Mouse (Mus musculus) spleen, adult 2 months (tissue): ENCODE data around the gene Pnrc1. TPM values are rescaled to one million over a fixed set of nuclear protein-coding genes. Genes with fewer than 3 reads are reported as not detected.
A peak's percentile ranks its signal among the peaks of the same experiment; 100 is the strongest.
"Not testable (repeated sequence)": the region's sequence is repeated elsewhere in the genome, so short reads cannot be mapped to it uniquely, and the experiment has no call there.

Experiments used
- DNase-seq, 2 experiments: peaks; one replicate each; pipeline versions ENCODE4 v3.0.0 to v3.0.0-alpha.2; 2012 to 2021; ENCODE audit warnings: low spot score in 2 of 2, low read depth in 1 of 2
- H3K27ac ChIP-seq: fragments of 200-500 bp; 2 replicates; pipeline ENCODE4 v1.5.1; 2012; ENCODE audit warnings: low read length, inconsistent platforms; ENCODE audit not compliant: insufficient read depth
- H3K27me3 ChIP-seq: fragments of 200-500 bp; 2 replicates; pipeline ENCODE4 v1.6.1; 2012; ENCODE audit warnings: mild to moderate bottlenecking, moderate library complexity, low read length, inconsistent platforms; ENCODE audit not compliant: control insufficient read depth, insufficient read depth
- H3K36me3 ChIP-seq: fragments of 200-500 bp; 2 replicates; pipeline ENCODE4 v1.6.1; 2012; ENCODE audit warnings: mild to moderate bottlenecking, low read length, inconsistent platforms; ENCODE audit not compliant: control insufficient read depth, insufficient read depth
- H3K4me1 ChIP-seq: fragments of 200-500 bp; 2 replicates; pipeline ENCODE4 v1.6.1; 2011; ENCODE audit warnings: inconsistent platforms; ENCODE audit not compliant: control insufficient read depth, insufficient read depth, insufficient read length
- H3K4me3 ChIP-seq: fragments of 200-500 bp; 2 replicates; pipeline ENCODE4 v1.5.1; 2011; ENCODE audit warnings: mild to moderate bottlenecking, inconsistent platforms; ENCODE audit not compliant: insufficient read depth, insufficient read length; ENCODE audit errors: extremely low read depth
- CTCF ChIP-seq: fragments of 200-500 bp; IDR thresholded peaks from 2 replicates; pipeline ENCODE4 v1.5.1; 2011; ENCODE audit warnings: mild to moderate bottlenecking, inconsistent platforms; ENCODE audit not compliant: insufficient read depth, insufficient read length, insufficient replicate concordance; ENCODE audit errors: extremely low read depth
- POLR2A ChIP-seq: fragments of 200-500 bp; IDR thresholded peaks from 2 replicates; pipeline ENCODE4 v1.6.1; 2011; ENCODE audit warnings: low read depth, low read length, inconsistent platforms
- WGBS: fragments of 180-500 bp; shearing (Covaris S2); methylation state at CpG from one replicate; pipeline ENCODE4 v1.1.7; 2018; 5-methylcytosine and 5-hydroxymethylcytosine counted together
- polyA plus RNA-seq: library from polyadenylated mRNA; depleted of rRNA; stranded (reverse); fragments of >200 nt; gene quantifications from 2 replicates; pipeline ENCODE4 v1.2.3, GENCODE M21; 2012

Pnrc1 gene
- polyA plus RNA-seq, 1 experiment: 64.6 TPM

DNA sequence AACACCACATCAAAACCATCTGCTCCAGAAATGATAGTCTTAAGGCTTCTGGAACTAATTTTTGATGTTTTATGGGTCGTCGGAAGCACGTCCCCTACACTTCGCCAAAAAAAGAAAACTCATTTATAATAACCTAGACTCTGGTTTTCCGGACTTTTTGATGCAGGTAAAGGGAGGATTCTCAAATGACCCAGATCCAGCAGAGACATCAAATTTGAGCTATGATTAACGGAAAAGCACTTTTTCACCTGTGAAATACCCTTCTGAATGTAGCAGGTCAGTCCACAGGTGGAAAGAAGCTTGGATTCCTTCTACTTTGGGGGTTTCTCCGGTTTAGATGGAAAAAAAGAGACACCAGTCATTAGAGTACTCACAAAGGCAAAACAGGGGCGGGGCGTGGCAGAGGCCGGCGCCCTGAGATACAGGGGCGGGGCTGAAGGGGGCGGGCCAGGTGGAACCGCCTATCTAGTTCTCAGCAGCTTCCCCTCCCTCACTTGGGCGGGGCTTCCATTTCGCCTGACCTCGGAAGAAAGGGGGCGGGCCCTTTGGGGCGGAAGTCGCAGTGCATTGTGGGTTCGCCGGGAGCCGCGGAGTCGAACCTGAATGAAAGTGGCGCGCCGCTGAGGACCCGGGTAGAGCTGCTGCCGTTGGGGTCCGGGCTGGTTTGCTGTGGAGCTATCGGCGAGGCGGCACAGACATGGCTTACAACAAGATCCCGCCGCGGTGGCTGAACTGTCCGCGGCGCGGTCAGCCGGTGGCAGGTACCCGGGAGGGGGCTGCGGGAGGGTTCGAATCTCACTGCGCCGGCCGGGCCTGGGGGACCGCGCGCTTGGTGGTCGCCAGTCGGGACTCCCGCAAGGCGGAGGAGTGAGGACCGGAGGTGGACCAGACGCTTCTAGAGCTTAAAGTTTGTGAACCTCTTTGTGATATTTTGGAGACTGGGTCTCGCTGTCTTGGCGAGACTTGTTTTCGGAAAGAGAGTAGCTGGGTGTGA lies 20.1 kb upstream of the Pnrc1 start, which contains the start of gene Rngtt:
Rngtt (plus strand) TSS at position 548 of the 994 bp plus-strand sequence.
- Histone ChIP-seq H3K27ac (peak within 1 kb of the TSS; percentile 56), H3K4me3 (peak within 1 kb of the TSS; percentile 96), H3K36me3 (no peaks in the 10 kb centered on the region), H3K4me1 (peaks cover 1% of the 10 kb centered on the region; the same call in 1 of the 2 replicates), H3K27me3 (no peaks in the 10 kb centered on the region)
- TF ChIP-seq CTCF: no peak
- TF ChIP-seq POLR2A: no peak; the same call in none of the 2 replicates
- 4% methylated on average over 60 of the region's 60 CpGs for WGBS
- peak; percentile 94 to 98 for DNase-seq

DNA sequence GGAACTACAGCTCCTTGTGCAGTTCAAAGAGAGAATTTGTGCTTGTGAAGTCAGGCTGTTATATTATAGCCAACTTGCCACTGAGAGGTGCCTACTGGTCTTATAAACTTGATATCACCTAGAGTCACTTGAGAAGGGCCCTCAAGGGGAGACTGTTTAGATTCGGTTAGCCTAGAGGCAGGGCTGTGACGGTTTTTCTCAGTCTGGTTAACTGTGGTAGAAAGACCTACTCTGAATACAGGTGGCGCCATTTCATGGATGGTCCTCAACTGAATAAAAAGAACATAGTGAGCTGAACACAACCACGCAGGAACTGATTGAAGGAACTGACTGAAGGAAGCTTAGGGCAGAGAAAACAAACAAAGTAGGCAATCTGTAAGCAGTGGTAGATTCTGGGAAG lies 17.2 kb upstream of the Pnrc1 start:
- DNase-seq: no peak
- WGBS: 70% methylated on average over 4 of the region's 4 CpGs
- TF ChIP-seq POLR2A: no peak
- TF ChIP-seq CTCF: no peak
- Histone ChIP-seq H3K4me1 (no peaks in the 10 kb centered on the region), H3K27me3 (no peaks in the 10 kb centered on the region), H3K36me3 (no peaks in the 10 kb centered on the region), H3K27ac (no peak overlapping the region), H3K4me3 (no peak overlapping the region)

DNA sequence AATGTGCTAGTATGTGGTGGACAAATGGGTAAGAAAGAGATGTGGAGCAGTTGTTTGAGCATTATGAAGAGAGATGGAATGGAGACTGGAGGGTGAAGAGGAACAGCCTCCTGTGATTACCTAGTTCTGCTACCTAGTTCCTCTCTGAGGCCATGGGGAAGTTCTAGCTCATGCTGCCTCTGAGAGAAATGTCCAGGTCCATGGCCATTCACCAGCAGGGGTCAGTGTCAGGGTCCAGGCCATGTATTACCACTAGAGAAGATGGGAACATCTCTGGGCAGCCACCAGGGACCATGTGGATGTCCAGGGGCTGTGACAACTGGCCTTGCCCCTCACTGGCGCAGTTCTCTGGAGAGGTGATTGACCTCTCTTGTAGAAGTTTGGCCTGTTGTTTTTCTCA lies 13.1 kb upstream of the Pnrc1 start:
- 91% methylated on average over 1 of the region's 1 CpGs for WGBS
- Histone ChIP-seq H3K36me3 (no peaks in the 10 kb centered on the region), H3K4me3 (no peak overlapping the region), H3K27ac (no peak overlapping the region), H3K4me1 (no peaks in the 10 kb centered on the region), H3K27me3 (no peaks in the 10 kb centered on the region)
- TF ChIP-seq CTCF (no peak), POLR2A (no peak)
- no peak for DNase-seq

GRCm38 (mm10) chr4:33300891-33301665 lies 11.1 kb upstream of the Pnrc1 start:
- H3K27ac ChIP-seq, H3K27me3 ChIP-seq, H3K4me1 ChIP-seq, DNase-seq, H3K4me3 ChIP-seq, H3K36me3 ChIP-seq: not testable (repeated sequence)
- 87% methylated on average over 6 of the region's 6 CpGs for whole genome bisulfite sequencing

GRCm38 (mm10) chr4:33292409-33293370 lies 2.7 kb upstream of the Pnrc1 start:
- no peak overlapping the region for H3K4me3 ChIP-seq
- TF ChIP-seq POLR2A (no peak), CTCF (peak; percentile 61; the same call in 1 of the 2 replicates)

GRCm38 (mm10) chr4:33290878-33291277 lies 915 bp upstream of the Pnrc1 start:
- no peaks in the 10 kb centered on the region for H3K27me3 ChIP-seq
- TF ChIP-seq CTCF (no peak), POLR2A (no peak)
- no peaks in the 10 kb centered on the region for H3K4me1 ChIP-seq
- WGBS: 38% methylated on average over 4 of the region's 4 CpGs
- H3K4me3 ChIP-seq: no peak overlapping the region
- no peaks in the 10 kb centered on the region for H3K36me3 ChIP-seq
- H3K27ac ChIP-seq: no peak overlapping the region
- no peak for DNase-seq

More at GRCm38 (mm10) chr4:33292409-33293370, 2.7 kb upstream of the Pnrc1 start:
- DNase-seq: peak; percentile 50 to 73
- 19% methylated on average over 16 of the region's 16 CpGs for WGBS
- Histone ChIP-seq H3K36me3 (no peaks in the 10 kb centered on the region), H3K27me3 (no peaks in the 10 kb centered on the region), H3K4me1 (no peaks in the 10 kb centered on the region), H3K27ac (no peak overlapping the region)
